Mouse (Mus musculus): Measurements from ENCODE around the gene Galnt2.
A peak's percentile ranks its signal among the peaks of the same experiment; 100 is the strongest.

Gene Galnt2

GRCm38 (mm10) chr8:124271518-124271917, 40.3 kb downstream of the Galnt2 start:
- no peak for DNase-seq (ENCODE audit: low spot score in 2 of 2)

GRCm38 (mm10) chr8:124272792-124273191, 41.6 kb downstream of the Galnt2 start:
- no peak for DNase-seq (ENCODE audit: low spot score in 2 of 2)

GRCm38 (mm10) chr8:124273606-124274218, 42.5 kb downstream of the Galnt2 start:
- peak; percentile 29 to 60 for DNase-seq (ENCODE audit: low spot score in 2 of 2)

GRCm38 (mm10) chr8:124274441-124275120, 43.4 kb downstream of the Galnt2 start:
- no peak for DNase-seq (ENCODE audit: low spot score in 2 of 2)

GRCm38 (mm10) chr8:124275377-124276071, 44.3 kb downstream of the Galnt2 start:
- DNase-seq (ENCODE audit: low spot score in 2 of 2) = no peak

- DNase-seq (ENCODE audit: low spot score in 2 of 2) = no peak
Measured at GRCm38 (mm10) chr8:124277951-124278910, 47.0 kb downstream of the Galnt2 start.

GRCm38 (mm10) chr8:124278956-124279689, 47.9 kb downstream of the Galnt2 start:
- DNase-seq (ENCODE audit: low spot score in 2 of 2) = no peak

GRCm38 (mm10) chr8:124279690-124279985, 48.4 kb downstream of the Galnt2 start:
- DNase-seq (ENCODE audit: low spot score in 2 of 2) = no peak

- DNase-seq (ENCODE audit: low spot score in 2 of 2) = no peak
Measured at GRCm38 (mm10) chr8:124281700-124282541, 50.7 kb downstream of the Galnt2 start.

- DNase-seq (ENCODE audit: low spot score in 2 of 2) = no peak
Measured at GRCm38 (mm10) chr8:124282878-124283630, 51.9 kb downstream of the Galnt2 start.

- DNase-seq (ENCODE audit: low spot score in 2 of 2) = no peak
Measured at GRCm38 (mm10) chr8:124283644-124284332, 52.6 kb downstream of the Galnt2 start.

- no peak for DNase-seq (ENCODE audit: low spot score in 2 of 2)
Measured at GRCm38 (mm10) chr8:124284333-124284711, 53.1 kb downstream of the Galnt2 start.

GRCm38 (mm10) chr8:124284984-124285576, 53.9 kb downstream of the Galnt2 start:
- no peak for DNase-seq (ENCODE audit: low spot score in 2 of 2)

GRCm38 (mm10) chr8:124286461-124287124, 55.4 kb downstream of the Galnt2 start:
- DNase-seq (ENCODE audit: low spot score in 2 of 2) = no peak

GRCm38 (mm10) chr8:124288215-124288864, 57.1 kb downstream of the Galnt2 start:
- no peak for DNase-seq (ENCODE audit: low spot score in 2 of 2)

- no peak for DNase-seq (ENCODE audit: low spot score in 2 of 2)
Measured at GRCm38 (mm10) chr8:124289481-124290050, 58.4 kb downstream of the Galnt2 start.
